9 mouse cellular contexts compared by ENCODE assay signal in the genomic region with DNA sequence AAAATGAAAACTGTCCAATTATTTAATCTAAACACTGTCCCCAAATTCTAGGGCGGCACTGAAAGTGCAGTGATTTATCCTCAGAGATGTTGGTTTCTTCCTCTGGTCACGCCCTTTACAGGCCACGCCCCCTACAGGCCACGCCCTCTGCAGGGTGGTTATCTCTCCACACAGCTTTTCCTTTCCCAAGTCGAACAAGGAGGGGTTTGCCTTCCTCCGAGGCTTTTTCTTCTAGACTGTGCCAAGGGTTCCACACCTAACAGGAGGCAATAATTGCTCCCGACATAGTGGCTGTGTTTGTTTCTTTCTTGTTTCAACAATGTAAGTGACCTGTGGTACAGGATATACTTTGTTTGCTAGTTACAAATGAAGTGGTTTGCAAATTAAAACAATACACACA. TPM values are rescaled to one million over a fixed set of nuclear protein-coding genes. Genes with fewer than 3 reads are reported as not detected.
DNase-seq lines count a peak whose midpoint lies in the region; ATAC-seq and TF ChIP-seq lines count a peak whose summit lies in the region.
"Had no signal": no experiment of that assay in that cellular context is flagged by ENCODE, and none has a peak within 500 bp of the region (broad histone marks: within the 10 kb centered on the region; RNA-seq: fewer than 3 reads in every experiment).

No protein-coding gene starts in this region.

- no peak overlapping the region for H3K4me3 ChIP-seq in heart, embryonic 15.5 days
- H3K4me3 ChIP-seq in lung, embryonic 15.5 days, result no peak overlapping the region
- no peak overlapping the region for H3K4me3 ChIP-seq in forebrain, postnatal 0 days (ENCODE audit: low read depth, low read length)
- H3K4me3 ChIP-seq in limb, embryonic 10.5 days, result no peak overlapping the region

- H3K9me3 ChIP-seq in heart, embryonic 15.5 days (replicated peaks), result no peaks in the 10 kb centered on the region
- no peaks in the 10 kb centered on the region for H3K9me3 ChIP-seq in lung, embryonic 15.5 days
- H3K9me3 ChIP-seq in forebrain, postnatal 0 days (ENCODE audit: low read length), result no peaks in the 10 kb centered on the region
- H3K9me3 ChIP-seq in limb, embryonic 10.5 days (replicated peaks), result no peaks in the 10 kb centered on the region

- DNase-seq in A20 (ENCODE audit: low read depth, low spot score) (peak; percentile 36), ZHBTc4 (ENCODE audit: low read depth, low spot score) (peak; percentile 81)
- DNase-seq in cerebellum, adult 18-20 months, result no peak
- DNase-seq in forebrain, postnatal 0 days, result no peak
- DNase-seq in right cerebral cortex, postnatal 4 days, result no peak
- no peak for DNase-seq in limb, embryonic 10.5 days (ENCODE audit: low spot score)

- H3K27ac ChIP-seq in heart, embryonic 15.5 days, result peak overlapping the region; percentile 29; the same call in 1 of the 2 replicates
- H3K27ac ChIP-seq in lung, embryonic 15.5 days, result peak overlapping the region; percentile 24; the same call in 1 of the 2 replicates
- no peak overlapping the region for H3K27ac ChIP-seq in forebrain, postnatal 0 days (ENCODE audit: low read depth, low read length)
- no peak overlapping the region for H3K27ac ChIP-seq in limb, embryonic 10.5 days
- H3K27ac ChIP-seq: macrophage had no signal

- H3K4me2 ChIP-seq in heart, embryonic 15.5 days, result no peak overlapping the region
- no peak overlapping the region for H3K4me2 ChIP-seq in lung, embryonic 15.5 days
- H3K4me2 ChIP-seq in forebrain, postnatal 0 days (ENCODE audit: low read depth), result no peak overlapping the region

- no peaks in the 10 kb centered on the region for H3K36me3 ChIP-seq in heart, embryonic 15.5 days
- H3K36me3 ChIP-seq in lung, embryonic 15.5 days, result no peaks in the 10 kb centered on the region
- no peaks in the 10 kb centered on the region for H3K36me3 ChIP-seq in forebrain, postnatal 0 days (ENCODE audit: insufficient read depth)
- no peaks in the 10 kb centered on the region for H3K36me3 ChIP-seq in limb, embryonic 10.5 days

- TF ChIP-seq CTCF in forebrain, postnatal 0 days (IDR thresholded peaks at IDR 0.05; ENCODE audit: low read depth), result no peak

- 33% methylated on average over 7 of the region's 7 CpGs for WGBS in heart, embryonic 15.5 days
- WGBS in lung, embryonic 15.5 days, result 23% methylated on average over 7 of the region's 7 CpGs
- WGBS in forebrain, postnatal 0 days, result 40% methylated on average over 7 of the region's 7 CpGs
- WGBS in limb, embryonic 10.5 days, result 30% methylated on average over 7 of the region's 7 CpGs

- H3K9ac ChIP-seq in heart, embryonic 15.5 days, result no peak overlapping the region
- H3K9ac ChIP-seq in lung, embryonic 15.5 days, result no peak overlapping the region
- H3K9ac ChIP-seq in forebrain, postnatal 0 days, result no peak overlapping the region

- H3K4me1 ChIP-seq in heart, embryonic 15.5 days (replicated peaks), result peaks cover 23% of the 10 kb centered on the region
- peaks cover 7% of the 10 kb centered on the region; the same call in 1 of the 2 replicates for H3K4me1 ChIP-seq in lung, embryonic 15.5 days
- no peaks in the 10 kb centered on the region for H3K4me1 ChIP-seq in forebrain, postnatal 0 days (ENCODE audit: insufficient read depth)
- H3K4me1 ChIP-seq in limb, embryonic 10.5 days, result 0 out of 2 replicates have a peak, but pooled peaks cover 3% of the 10 kb centered on the region

- no peaks in the 10 kb centered on the region for H3K27me3 ChIP-seq in heart, embryonic 15.5 days
- H3K27me3 ChIP-seq in lung, embryonic 15.5 days, result no peaks in the 10 kb centered on the region
- H3K27me3 ChIP-seq in forebrain, postnatal 0 days (ENCODE audit: insufficient read depth, low read length), result no peaks in the 10 kb centered on the region
- no peaks in the 10 kb centered on the region for H3K27me3 ChIP-seq in limb, embryonic 10.5 days (ENCODE audit: low read depth, poor library complexity, severe bottlenecking)

- peak; percentile 55; the same call in 1 of the 2 replicates for ATAC-seq in heart, embryonic 15.5 days (replicated peaks; ENCODE audit: insufficient number of reproducible peaks, insufficient read depth, low FRiP score, low read depth)
- no peak for ATAC-seq in lung, embryonic 15.5 days (ENCODE audit: borderline replicate concordance, extremely low read depth, low FRiP score, low TSS enrichment)
- ATAC-seq in forebrain, postnatal 0 days, result no peak

RNA-seq across cellular contexts. Expression of gene Ablim1, which starts 21.0 kb away (rescaled TPM):
- 56.2 and 63.8 TPM in 2 replicates for polyA plus RNA-seq in heart, embryonic 15.5 days (2015; fragmentation: Nextera tagmentation; extraction: Ambion mirVana)
- polyA plus RNA-seq in lung, embryonic 15.5 days (2015; fragmentation: Nextera tagmentation; extraction: Ambion mirVana), result 39.3 and 48.2 TPM in 2 replicates
- 76.9 and 78.5 TPM in 2 replicates for total RNA-seq in forebrain, postnatal 0 days (2014; rRNA removed)
- polyA plus RNA-seq in forebrain, postnatal 0 days (2015; fragmentation: Nextera tagmentation; extraction: Ambion mirVana), result 46.2 and 47.8 TPM in 2 replicates
- polyA plus RNA-seq in limb, embryonic 10.5 days (2016; fragmentation: Nextera tagmentation; extraction: Ambion mirVana), result 13.3 and 16.4 TPM in 2 replicates

Comparison
In these comparisons a context has a peak if more than half of its experiments do, and no peak if none do; other contexts are left out.
1. DNase-seq: peak in A20 (single experiment) and ZHBTc4 (single experiment); none in cerebellum, adult 18-20 months (0 of 2), forebrain, postnatal 0 days (single experiment), right cerebral cortex, postnatal 4 days (single experiment) and limb, embryonic 10.5 days (single experiment).
2. H3K27ac ChIP-seq: peak in heart, embryonic 15.5 days (single experiment) and lung, embryonic 15.5 days (single experiment); none in forebrain, postnatal 0 days (single experiment) and limb, embryonic 10.5 days (single experiment).